Comparison of ENCODE assay signal across 9 mouse cellular contexts in the genomic region with DNA sequence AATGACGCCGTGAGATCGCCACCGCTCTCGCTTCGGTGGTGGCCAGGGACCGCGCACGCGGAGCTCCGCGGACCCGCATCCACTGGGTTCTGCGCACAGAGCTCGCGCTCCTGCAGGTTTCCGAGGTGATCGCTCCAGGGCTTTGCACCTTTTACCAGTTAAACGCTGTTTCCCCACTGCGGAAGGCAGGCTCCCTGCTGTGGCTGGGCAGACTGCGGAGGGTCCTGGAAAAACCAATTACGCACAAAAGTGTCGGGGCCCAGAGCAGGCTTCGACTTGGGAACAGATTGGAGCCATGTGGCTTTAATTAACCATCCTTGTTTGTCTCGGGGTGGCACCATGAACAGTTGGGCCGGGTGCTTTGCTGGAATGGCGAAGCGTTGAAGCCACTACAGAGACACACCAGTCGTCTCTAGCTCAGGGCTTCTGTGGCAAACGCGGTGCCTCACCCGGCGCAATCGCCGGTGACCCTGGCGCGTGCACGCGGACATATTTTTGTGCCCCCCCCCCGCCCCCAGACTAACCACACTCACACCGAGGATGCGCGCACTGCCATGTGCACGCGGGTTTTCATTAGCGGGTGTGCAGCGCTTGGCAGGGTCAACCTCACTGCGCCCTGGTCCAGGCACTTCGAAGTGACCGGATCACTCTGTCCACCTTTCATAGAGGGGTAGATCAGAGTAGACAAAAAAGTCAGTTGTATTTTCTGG. TPM values are rescaled to one million over a fixed set of nuclear protein-coding genes. Genes with fewer than 3 reads are reported as not detected.
DNase-seq lines count a peak whose midpoint lies in the region; ATAC-seq and TF ChIP-seq lines count a peak whose summit lies in the region.
"Had no signal": no experiment of that assay in that cellular context is flagged by ENCODE, and none has a peak within 500 bp of the region (broad histone marks: within the 10 kb centered on the region; RNA-seq: fewer than 3 reads in every experiment).

No protein-coding gene starts in this region.

- H3K4me1 ChIP-seq in liver, adult 2 months (ENCODE audit: control insufficient read depth, insufficient read depth, low read length): no peaks in the 10 kb centered on the region; the same call in 1 of the 2 replicates
- peaks cover 33% of the 10 kb centered on the region for H3K4me1 ChIP-seq in kidney, postnatal 0 days (replicated peaks; ENCODE audit: insufficient read depth, low read length)
- H3K4me1 ChIP-seq in midbrain, embryonic 10.5 days: peaks cover 35% of the 10 kb centered on the region

- H3K9ac ChIP-seq in liver, adult 2 months (ENCODE audit: low read depth, low read length): no peak overlapping the region
- peak overlapping the region; percentile 85 for H3K9ac ChIP-seq in kidney, postnatal 0 days (ENCODE audit: low read depth, low read length)

- no peak for DNase-seq in liver, adult 2 months (ENCODE audit: extremely low read depth, low read depth, low spot score)
- no peak for DNase-seq in liver
- peak; percentile 42 for DNase-seq in adrenal gland, postnatal 25 days
- peak; percentile 64 for DNase-seq in forelimb bud, embryonic 11.5 days (ENCODE audit: low read depth, low spot score)
- no peak for DNase-seq in kidney, postnatal 0 days (ENCODE audit: low spot score)
- DNase-seq in midbrain, embryonic 10.5 days (ENCODE audit: low spot score): peak; percentile 45
- no peak for DNase-seq in c-Kit-positive CD71-positive TER-119-positive erythroid progenitor cells, embryonic 14.5 days (ENCODE audit: low spot score)

- peak overlapping the region; percentile 86 for H3K4me2 ChIP-seq in kidney, postnatal 0 days (ENCODE audit: low read length)

- peaks cover 4% of the 10 kb centered on the region; the same call in 1 of the 2 replicates for H3K27me3 ChIP-seq in liver, adult 2 months (ENCODE audit: control insufficient read depth, insufficient read depth, low read length)
- no peaks in the 10 kb centered on the region for H3K27me3 ChIP-seq in kidney, postnatal 0 days (ENCODE audit: insufficient read depth, low read length)
- H3K27me3 ChIP-seq in midbrain, embryonic 10.5 days (ENCODE audit: low read depth, poor library complexity, severe bottlenecking): peaks cover 77% of the 10 kb centered on the region

- no peaks in the 10 kb centered on the region for H3K36me3 ChIP-seq in liver, adult 2 months (ENCODE audit: control insufficient read depth, insufficient read depth, low read length)
- peaks cover 3% of the 10 kb centered on the region for H3K36me3 ChIP-seq in kidney, postnatal 0 days (ENCODE audit: insufficient read depth, low read length)
- no peaks in the 10 kb centered on the region for H3K36me3 ChIP-seq in midbrain, embryonic 10.5 days

- H3K79me2 ChIP-seq in liver, adult 2 months (ENCODE audit: control insufficient read depth, insufficient read depth, low read length): no peaks in the 10 kb centered on the region

- H3K9me3 ChIP-seq in kidney, postnatal 0 days (replicated peaks; ENCODE audit: low read length): no peaks in the 10 kb centered on the region
- H3K9me3 ChIP-seq in midbrain, embryonic 10.5 days (replicated peaks): no peaks in the 10 kb centered on the region

- no peak for TF ChIP-seq POLR2A in liver, adult 2 months (IDR thresholded peaks at IDR 0.05; ENCODE audit: extremely low read depth, insufficient read depth, low read length)

- TF ChIP-seq CTCF in liver, adult 2 months (IDR thresholded peaks at IDR 0.05; ENCODE audit: low read depth, low read length): no peak
- TF ChIP-seq CTCF in kidney, postnatal 0 days (IDR thresholded peaks at IDR 0.05; ENCODE audit: low read depth): no peak

- WGBS in liver, adult 2 months: 1% methylated on average over 50 of the region's 50 CpGs
- under 1% methylated on average over 50 of the region's 50 CpGs for WGBS in kidney, postnatal 0 days
- under 1% methylated on average over 50 of the region's 50 CpGs for WGBS in midbrain, embryonic 10.5 days

- H3K4me3 ChIP-seq in liver, adult 2 months (ENCODE audit: insufficient read depth, low read depth, low read length): peak overlapping the region; percentile 35
- H3K4me3 ChIP-seq in kidney, postnatal 0 days (replicated peaks; ENCODE audit: low read depth, low read length): peak overlapping the region; percentile 70
- peak overlapping the region; percentile 60 for H3K4me3 ChIP-seq in midbrain, embryonic 10.5 days

- ATAC-seq in kidney, postnatal 0 days (replicated peaks; ENCODE audit: low FRiP score, low read depth): no peak
- no peak for ATAC-seq in activated CD4-positive, CD25-positive, alpha-beta regulatory T cell, adult 4 months

- no peak overlapping the region for H3K27ac ChIP-seq in liver, adult 2 months (replicated peaks; ENCODE audit: insufficient read depth, low read depth, low read length)
- H3K27ac ChIP-seq in kidney, postnatal 0 days: peak overlapping the region; percentile 92
- H3K27ac ChIP-seq in midbrain, embryonic 10.5 days (replicated peaks): peak overlapping the region; percentile 46; the same call in 1 of the 2 replicates

RNA-seq across cellular contexts. Expression of a gene that starts 0.8 kb away (rescaled TPM):
- total RNA-seq in liver, adult 2 months (2014; rRNA removed): 7.3 TPM in 2 replicates
- 2.7 and 2.8 TPM in 2 replicates for polyA plus RNA-seq in liver, adult 2 months (2012; rRNA removed)
- total RNA-seq in adrenal gland, postnatal 25 days (2021): 133 and 138 TPM in 2 replicates
- 115 and 128 TPM in 2 replicates for polyA plus RNA-seq in kidney, postnatal 0 days (2015; fragmentation: Nextera tagmentation; extraction: Ambion mirVana)
- polyA plus RNA-seq in midbrain, embryonic 10.5 days (2016; fragmentation: Nextera tagmentation; extraction: Ambion mirVana): 17.8 and 20.8 TPM in 2 replicates
- not detected for polyA plus RNA-seq in activated CD4-positive, CD25-positive, alpha-beta regulatory T cell, adult 4 months (2017; shearing (Covaris generic))

RNA-seq across cellular contexts. Expression of a gene that starts 25.3 kb away (rescaled TPM):
- not detected in 2 replicates for total RNA-seq in liver, adult 2 months (2014; rRNA removed)
- not detected in 2 replicates for polyA plus RNA-seq in liver, adult 2 months (2012; rRNA removed)
- not detected in 2 replicates for total RNA-seq in adrenal gland, postnatal 25 days (2021)
- not detected in 2 replicates for polyA plus RNA-seq in kidney, postnatal 0 days (2015; fragmentation: Nextera tagmentation; extraction: Ambion mirVana)
- polyA plus RNA-seq in midbrain, embryonic 10.5 days (2016; fragmentation: Nextera tagmentation; extraction: Ambion mirVana): not detected in 2 replicates
- polyA plus RNA-seq in activated CD4-positive, CD25-positive, alpha-beta regulatory T cell, adult 4 months (2017; shearing (Covaris generic)): not detected
- total RNA-seq: left cerebral cortex, postnatal 25 days had no signal

Comparison
In these comparisons a context has a peak if more than half of its experiments do, and no peak if none do; other contexts are left out.
1. DNase-seq: peak in adrenal gland, postnatal 25 days (single experiment), forelimb bud, embryonic 11.5 days (single experiment) and midbrain, embryonic 10.5 days (single experiment); none in liver, adult 2 months (single experiment), liver (single experiment), kidney, postnatal 0 days (single experiment) and c-Kit-positive CD71-positive TER-119-positive erythroid progenitor cells, embryonic 14.5 days (single experiment).
2. Peak in every context shown above with its lines, with median percentiles within 50 percentile points of each other: H3K4me3 ChIP-seq.